31 mouse cellular contexts compared by ENCODE assay signal in genomic region chr1:46963973-46964727, GRCm38 (mm10).
DNase-seq lines count a peak whose midpoint lies in the region; ATAC-seq and TF ChIP-seq lines count a peak whose summit lies in the region.
"Had no signal": no experiment of that assay in that cellular context is flagged by ENCODE, and none has a peak within 500 bp of the region (broad histone marks: within the 10 kb centered on the region; RNA-seq: fewer than 3 reads in every experiment).

No protein-coding gene starts in this region.

- H3K4me3 ChIP-seq in forebrain, postnatal 0 days (ENCODE audit: low read depth, low read length), result no peak overlapping the region
- no peak overlapping the region for H3K4me3 ChIP-seq in forebrain, embryonic 13.5 days
- no peak overlapping the region for H3K4me3 ChIP-seq in kidney, embryonic 14.5 days (ENCODE audit: low read length)
- H3K4me3 ChIP-seq: embryonic facial prominence, embryonic 13.5 days; erythroblast, embryonic 14.5 days; forebrain, embryonic 12.5 days; heart, embryonic 10.5 days; intestine, embryonic 15.5 days; limb, embryonic 12.5 days; neural tube, embryonic 15.5 days; stomach, embryonic 15.5 days had no signal

- H3K27ac ChIP-seq in forebrain, postnatal 0 days (ENCODE audit: low read depth, low read length), result no peak overlapping the region
- H3K27ac ChIP-seq in forebrain, embryonic 13.5 days, result no peak overlapping the region
- no peak overlapping the region for H3K27ac ChIP-seq in kidney, embryonic 14.5 days (ENCODE audit: low read depth, low read length)
- H3K27ac ChIP-seq: embryonic facial prominence, embryonic 13.5 days; forebrain, embryonic 12.5 days; heart, embryonic 10.5 days; intestine, embryonic 15.5 days; limb, embryonic 12.5 days; neural tube, embryonic 15.5 days; stomach, embryonic 15.5 days had no signal

- no peak overlapping the region for H3K4me2 ChIP-seq in forebrain, postnatal 0 days (ENCODE audit: low read depth)
- no peak overlapping the region for H3K4me2 ChIP-seq in forebrain, embryonic 13.5 days
- H3K4me2 ChIP-seq in kidney, embryonic 14.5 days (replicated peaks; ENCODE audit: low read depth, low read length), result no peak overlapping the region
- H3K4me2 ChIP-seq: embryonic facial prominence, embryonic 13.5 days; forebrain, embryonic 12.5 days; intestine, embryonic 15.5 days; limb, embryonic 12.5 days; liver, embryonic 11.5 days; midbrain, embryonic 11.5 days; neural tube, embryonic 15.5 days; stomach, embryonic 15.5 days had no signal

- no peaks in the 10 kb centered on the region for H3K4me1 ChIP-seq in forebrain, postnatal 0 days (ENCODE audit: insufficient read depth)
- H3K4me1 ChIP-seq in forebrain, embryonic 13.5 days, result peaks cover 5% of the 10 kb centered on the region; the same call in 1 of the 2 replicates
- H3K4me1 ChIP-seq in kidney, embryonic 14.5 days (ENCODE audit: control insufficient read depth, insufficient read depth, low read length), result no peaks in the 10 kb centered on the region
- H3K4me1 ChIP-seq: forebrain, embryonic 12.5 days; intestine, embryonic 15.5 days; limb, embryonic 12.5 days; neural tube, embryonic 15.5 days; stomach, embryonic 15.5 days had no signal

- no peaks in the 10 kb centered on the region for H3K9me3 ChIP-seq in forebrain, postnatal 0 days (ENCODE audit: low read length)
- no peaks in the 10 kb centered on the region for H3K9me3 ChIP-seq in forebrain, embryonic 13.5 days (replicated peaks)
- H3K9me3 ChIP-seq in kidney, embryonic 14.5 days (ENCODE audit: control insufficient read depth, low read length), result no peaks in the 10 kb centered on the region
- H3K9me3 ChIP-seq: embryonic facial prominence, embryonic 13.5 days; forebrain, embryonic 12.5 days; heart, embryonic 10.5 days; intestine, embryonic 15.5 days; limb, embryonic 12.5 days; neural tube, embryonic 15.5 days; stomach, embryonic 15.5 days had no signal

- peak; percentile 55 for ATAC-seq in forebrain, postnatal 0 days
- no peak for ATAC-seq in forebrain, embryonic 13.5 days
- no peak for ATAC-seq in kidney, embryonic 14.5 days (ENCODE audit: low FRiP score, low TSS enrichment)
- ATAC-seq in cerebellum, adult (ENCODE audit: insufficient number of reproducible peaks, low FRiP score, low TSS enrichment), result no peak
- ATAC-seq: hindbrain, embryonic 16.5 days; intestine, embryonic 15.5 days had no signal

- WGBS in forebrain, postnatal 0 days, result 68% methylated on average over 5 of the region's 5 CpGs
- WGBS in forebrain, embryonic 13.5 days, result 73% methylated on average over 5 of the region's 5 CpGs
- WGBS in kidney, embryonic 14.5 days, result 79% methylated on average over 5 of the region's 5 CpGs

- no peak overlapping the region for H3K9ac ChIP-seq in forebrain, postnatal 0 days
- H3K9ac ChIP-seq in forebrain, embryonic 13.5 days, result no peak overlapping the region
- no peak overlapping the region for H3K9ac ChIP-seq in kidney, embryonic 14.5 days (ENCODE audit: low read depth, low read length)
- H3K9ac ChIP-seq: embryonic facial prominence, embryonic 13.5 days; forebrain, embryonic 12.5 days; intestine, embryonic 15.5 days; limb, embryonic 12.5 days; liver, postnatal 0 days; neural tube, embryonic 15.5 days; stomach, embryonic 15.5 days had no signal

- H3K36me3 ChIP-seq in forebrain, postnatal 0 days (ENCODE audit: insufficient read depth), result no peaks in the 10 kb centered on the region
- H3K36me3 ChIP-seq in forebrain, embryonic 13.5 days (ENCODE audit: poor library complexity, severe bottlenecking), result no peaks in the 10 kb centered on the region
- H3K36me3 ChIP-seq in kidney, embryonic 14.5 days (ENCODE audit: control insufficient read depth, insufficient read depth, low read length), result no peaks in the 10 kb centered on the region
- H3K36me3 ChIP-seq: embryonic facial prominence, embryonic 13.5 days; forebrain, embryonic 12.5 days; heart, embryonic 10.5 days; intestine, embryonic 15.5 days; limb, embryonic 12.5 days; neural tube, embryonic 15.5 days; stomach, embryonic 15.5 days had no signal

- no peak for TF ChIP-seq CTCF in forebrain, postnatal 0 days (IDR thresholded peaks at IDR 0.05; ENCODE audit: low read depth)

- no peak for DNase-seq in forebrain, postnatal 0 days
- DNase-seq in layer of hippocampus, adult 9-11 months, result peak; percentile 51
- no peak for DNase-seq in layer of hippocampus, adult 9-10 months (ENCODE audit: low spot score)
- DNase-seq in 3T3-L1 (ENCODE audit: low read depth, low spot score), result peak; percentile 4
- DNase-seq in left cerebral cortex, adult 9 months (ENCODE audit: low spot score in 2 of 2), result peak; percentile 42 to 43
- DNase-seq: adrenal gland, postnatal 25 days; cerebellum, adult 11 months; cerebellum, adult 9-11 months; embryo, embryonic 11 days; gastrocnemius, postnatal 10 days; heart, postnatal 4 days; kidney, adult 8-10 months; kidney, postnatal 14 days; liver, postnatal 0 days; lung, postnatal 10 days; thymus, adult 18-20 months; thymus, postnatal 4 days had no signal

- no peaks in the 10 kb centered on the region for H3K27me3 ChIP-seq in forebrain, postnatal 0 days (ENCODE audit: insufficient read depth, low read length)
- H3K27me3 ChIP-seq in forebrain, embryonic 13.5 days, result no peaks in the 10 kb centered on the region
- no peaks in the 10 kb centered on the region for H3K27me3 ChIP-seq in kidney, embryonic 14.5 days (ENCODE audit: control insufficient read depth, insufficient read depth, low read length)
- H3K27me3 ChIP-seq: embryonic facial prominence, embryonic 13.5 days; forebrain, embryonic 12.5 days; intestine, embryonic 15.5 days; limb, embryonic 12.5 days; neural tube, embryonic 15.5 days; stomach, embryonic 15.5 days had no signal

Comparison
In these comparisons a context has a peak if more than half of its experiments do, and no peak if none do; other contexts are left out.
1. DNase-seq: peak in layer of hippocampus, adult 9-11 months (single experiment), 3T3-L1 (single experiment) and left cerebral cortex, adult 9 months (2 of 2); none in forebrain, postnatal 0 days (single experiment) and layer of hippocampus, adult 9-10 months (single experiment).